Mouse (Mus musculus) heart, embryonic 11.5 days (tissue): ENCODE results near the gene Cep95. TPM values are rescaled to one million over a fixed set of nuclear protein-coding genes. Genes with fewer than 3 reads are reported as not detected.
"Not testable (repeated sequence)": the region's sequence is repeated elsewhere in the genome, so short reads cannot be mapped to it uniquely, and the experiment has no call there.

Experiments
- ATAC-seq: fragments of 200-750 bp; cut with Nextera tagmentation; replicated peaks from 2 replicates; pipeline ENCODE4 v1.8.0; 2017; ENCODE audit warnings: moderate library complexity; ENCODE audit not compliant: insufficient number of reproducible peaks, low FRiP score, low TSS enrichment
- H3K27ac ChIP-seq: fragments of 300-500 bp; sonication (generic); 2 replicates; pipeline ENCODE4 v1.5.1; 2014; ENCODE audit warnings: mild to moderate bottlenecking, low read depth, low read length
- H3K27me3 ChIP-seq: fragments of 300-500 bp; sonication (generic); 2 replicates; pipeline ENCODE4 v1.6.1; 2014; ENCODE audit warnings: mild to moderate bottlenecking, low read length, mixed read lengths; ENCODE audit not compliant: control insufficient read depth, insufficient read depth
- H3K36me3 ChIP-seq: fragments of 300-500 bp; sonication (generic); 2 replicates; pipeline ENCODE4 v1.6.1; 2014; ENCODE audit warnings: mild to moderate bottlenecking, low read length, moderate library complexity, mixed read lengths; ENCODE audit not compliant: control insufficient read depth, insufficient read depth
- H3K4me1 ChIP-seq: fragments of 300-500 bp; sonication (generic); 2 replicates; pipeline ENCODE4 v1.6.1; 2014; ENCODE audit warnings: low read length; ENCODE audit not compliant: control insufficient read depth, insufficient read depth
- H3K4me2 ChIP-seq: fragments of 300-500 bp; sonication (generic); 2 replicates; pipeline ENCODE4 v1.6.1; 2014; ENCODE audit warnings: mild to moderate bottlenecking, moderate library complexity
- H3K4me3 ChIP-seq: fragments of 300-500 bp; sonication (generic); 2 replicates; pipeline ENCODE4 v1.5.1; 2014; ENCODE audit warnings: low read depth, low read length
- H3K9ac ChIP-seq: fragments of 300-500 bp; sonication (generic); 2 replicates; pipeline ENCODE4 v1.6.1; 2014; ENCODE audit warnings: mild to moderate bottlenecking, low read depth, low read length, moderate library complexity
- H3K9me3 ChIP-seq: fragments of 300-500 bp; sonication (generic); replicated peaks from 2 replicates; pipeline ENCODE4 v1.6.1; 2016; ENCODE audit warnings: low read length; ENCODE audit not compliant: control insufficient read depth
- WGBS: fragments of 180-500 bp; shearing (Covaris S2); extraction: QIAGEN DNeasy Blood & Tissue Kit; methylation state at CpG from one replicate; pipeline ENCODE4 v1.1.7; 2014; ENCODE audit not compliant: insufficient replicate concordance; 5-methylcytosine and 5-hydroxymethylcytosine counted together
- polyA plus RNA-seq: library from polyadenylated mRNA; unstranded; fragments of >200 nt; fragmentation: Nextera tagmentation; extraction: Ambion mirVana; gene quantifications from 2 replicates; pipeline ENCODE4 v1.2.1, GENCODE M21; 2014

Gene Cep95
- polyA plus RNA-seq, 1 experiment from 2014 or later: 17.0 TPM

GRCm38 (mm10) chr11:106779388-106780088 lies 9.5 kb upstream of the Cep95 start, which contains the start of gene Polg2:
TSS of gene Polg2 (minus strand) at chr11:106779537.
- Histone ChIP-seq H3K27ac (peak within 1 kb of the TSS; percentile 97), H3K27me3 (no peaks in the 10 kb centered on the region), H3K9me3 (no peaks in the 10 kb centered on the region), H3K9ac (peak within 1 kb of the TSS; percentile 95), H3K4me3 (peak within 1 kb of the TSS; percentile 78), H3K4me2 (peak within 1 kb of the TSS; percentile 91), H3K4me1 (0 out of 2 replicates have a peak, but pooled peaks cover 3% of the 10 kb centered on the region), H3K36me3 (peaks cover 27% of the 10 kb centered on the region)
- peak; percentile 96 for ATAC-seq
- 2% methylated on average over 30 of the region's 30 CpGs for WGBS

GRCm38 (mm10) chr11:106780089-106780425 lies 9.0 kb upstream of the Cep95 start:
- Histone ChIP-seq H3K4me3 (peak overlapping the region; percentile 78; the same call in 1 of the 2 replicates), H3K9ac (peak overlapping the region; percentile 50; the same call in 1 of the 2 replicates), H3K27ac (peak overlapping the region; percentile 97), H3K4me1 (0 out of 2 replicates have a peak, but pooled peaks cover 3% of the 10 kb centered on the region), H3K4me2 (peak overlapping the region; percentile 91), H3K9me3 (no peaks in the 10 kb centered on the region), H3K27me3 (no peaks in the 10 kb centered on the region), H3K36me3 (peaks cover 30% of the 10 kb centered on the region)
- ATAC-seq: peak; percentile 17; the same call in 1 of the 2 replicates
- WGBS: 65% methylated on average over 4 of the region's 4 CpGs

GRCm38 (mm10) chr11:106780590-106781220 lies 8.3 kb upstream of the Cep95 start:
- H3K27me3 ChIP-seq: no peaks in the 10 kb centered on the region
- H3K27ac ChIP-seq: no peak overlapping the region; the same call in 1 of the 2 replicates
- 0 out of 2 replicates have a peak, but pooled peaks cover 3% of the 10 kb centered on the region for H3K4me1 ChIP-seq
- H3K4me2 ChIP-seq: 0 out of 2 replicates have a peak overlapping the region, but pooled peaks have one; percentile 1
- no peaks in the 10 kb centered on the region for H3K9me3 ChIP-seq
- no peak overlapping the region for H3K9ac ChIP-seq
- H3K4me3 ChIP-seq: no peak overlapping the region; the same call in 1 of the 2 replicates
- no peak for ATAC-seq
- WGBS: 80% methylated on average over 6 of the region's 6 CpGs
- peaks cover 30% of the 10 kb centered on the region for H3K36me3 ChIP-seq

GRCm38 (mm10) chr11:106782271-106782670 lies 6.8 kb upstream of the Cep95 start:
- ATAC-seq, H3K9ac ChIP-seq, H3K27me3 ChIP-seq, H3K9me3 ChIP-seq, H3K4me2 ChIP-seq, H3K4me1 ChIP-seq, H3K4me3 ChIP-seq, H3K27ac ChIP-seq: not testable (repeated sequence)
- peaks cover 34% of the 10 kb centered on the region for H3K36me3 ChIP-seq
- 86% methylated on average over 7 of the region's 7 CpGs for WGBS

- H3K9ac ChIP-seq: no peak overlapping the region
- no peak for ATAC-seq
- H3K9me3 ChIP-seq: no peaks in the 10 kb centered on the region
- H3K4me3 ChIP-seq: no peak overlapping the region
- H3K4me2 ChIP-seq: no peak overlapping the region
- no peaks in the 10 kb centered on the region for H3K27me3 ChIP-seq
- peaks cover 34% of the 10 kb centered on the region for H3K36me3 ChIP-seq
- WGBS: 83% methylated on average over 9 of the region's 9 CpGs
- H3K27ac ChIP-seq: no peak overlapping the region
- 0 out of 2 replicates have a peak, but pooled peaks cover 3% of the 10 kb centered on the region for H3K4me1 ChIP-seq
These were observed 5.9 kb upstream of the Cep95 start for GRCm38 (mm10) chr11:106782841-106783764.

GRCm38 (mm10) chr11:106784476-106784875 lies 4.6 kb upstream of the Cep95 start:
- no peak overlapping the region for H3K9ac ChIP-seq
- H3K9me3 ChIP-seq: no peaks in the 10 kb centered on the region
- no peaks in the 10 kb centered on the region for H3K27me3 ChIP-seq
- no peak for ATAC-seq
- H3K4me2 ChIP-seq: no peak overlapping the region
- 0 out of 2 replicates have a peak, but pooled peaks cover 3% of the 10 kb centered on the region for H3K4me1 ChIP-seq
- no peak overlapping the region for H3K27ac ChIP-seq
- H3K4me3 ChIP-seq: no peak overlapping the region
- WGBS: 88% methylated on average over 2 of the region's 2 CpGs
- peaks cover 34% of the 10 kb centered on the region for H3K36me3 ChIP-seq

- Histone ChIP-seq H3K9ac (no peak overlapping the region), H3K9me3 (no peaks in the 10 kb centered on the region), H3K4me2 (no peak overlapping the region), H3K27me3 (no peaks in the 10 kb centered on the region), H3K36me3 (peaks cover 34% of the 10 kb centered on the region), H3K27ac (no peak overlapping the region), H3K4me3 (no peak overlapping the region), H3K4me1 (0 out of 2 replicates have a peak, but pooled peaks cover 3% of the 10 kb centered on the region)
- no peak for ATAC-seq
- 77% methylated on average over 1 of the region's 1 CpGs for WGBS
These were observed 4.0 kb upstream of the Cep95 start for GRCm38 (mm10) chr11:106785043-106785442.
